Comparison of ENCODE assay signal across 8 mouse cellular contexts in genomic region chr11:101963473-101964291, GRCm38 (mm10). TPM values are rescaled to one million over a fixed set of nuclear protein-coding genes. Genes with fewer than 3 reads are reported as not detected.
DNase-seq lines count a peak whose midpoint lies in the region; ATAC-seq and TF ChIP-seq lines count a peak whose summit lies in the region.

No protein-coding gene starts in this region.

- peak; percentile 53 to 56 for DNase-seq in layer of hippocampus, postnatal 10 days (ENCODE audit: low spot score in 2 of 2)
- DNase-seq in layer of hippocampus, adult 11-12 months (ENCODE audit: low spot score) = no peak
- DNase-seq in forebrain, postnatal 0 days = peak; percentile 62
- no peak for DNase-seq in T-cell, adult 2 months (ENCODE audit: low spot score)
- DNase-seq in frontal cortex, postnatal 25 days (ENCODE audit: low spot score in 2 of 2) = no peak

- no peak for TF ChIP-seq POLR2A in bone marrow macrophage, adult 2 months (IDR thresholded peaks at IDR 0.05; ENCODE audit: borderline replicate concordance, low read depth, low read length)

- H3K4me3 ChIP-seq in bone marrow macrophage, adult 2 months (ENCODE audit: insufficient read depth, low read length) = peak overlapping the region; percentile 54
- H3K4me3 ChIP-seq in forebrain, postnatal 0 days (ENCODE audit: low read depth, low read length) = peak overlapping the region; percentile 52
- H3K4me3 ChIP-seq in limb, embryonic 12.5 days (replicated peaks) = peak overlapping the region; percentile 56
- H3K4me3 ChIP-seq in neural tube, embryonic 12.5 days = peak overlapping the region; percentile 48

- peak overlapping the region; percentile 94 for H3K4me2 ChIP-seq in forebrain, postnatal 0 days (ENCODE audit: low read depth)
- H3K4me2 ChIP-seq in limb, embryonic 12.5 days = peak overlapping the region; percentile 95
- H3K4me2 ChIP-seq in neural tube, embryonic 12.5 days (replicated peaks) = peak overlapping the region; percentile 91

- no peaks in the 10 kb centered on the region for H3K36me3 ChIP-seq in forebrain, postnatal 0 days (ENCODE audit: insufficient read depth)
- no peaks in the 10 kb centered on the region for H3K36me3 ChIP-seq in limb, embryonic 12.5 days
- H3K36me3 ChIP-seq in neural tube, embryonic 12.5 days = no peaks in the 10 kb centered on the region

- H3K27me3 ChIP-seq in forebrain, postnatal 0 days (ENCODE audit: insufficient read depth, low read length) = peaks cover 48% of the 10 kb centered on the region
- H3K27me3 ChIP-seq in limb, embryonic 12.5 days = peaks cover 89% of the 10 kb centered on the region
- peaks cover 75% of the 10 kb centered on the region for H3K27me3 ChIP-seq in neural tube, embryonic 12.5 days (replicated peaks)

- peak; percentile 69 for ATAC-seq in forebrain, postnatal 0 days
- ATAC-seq in limb, embryonic 12.5 days (ENCODE audit: insufficient number of reproducible peaks, insufficient read depth, low FRiP score, low TSS enrichment, low read depth) = no peak
- ATAC-seq in neural tube, embryonic 12.5 days (ENCODE audit: low FRiP score, low read depth) = peak; percentile 30; the same call in 1 of the 2 replicates

- no peaks in the 10 kb centered on the region for H3K9me3 ChIP-seq in forebrain, postnatal 0 days (ENCODE audit: low read length)
- H3K9me3 ChIP-seq in limb, embryonic 12.5 days = no peaks in the 10 kb centered on the region
- H3K9me3 ChIP-seq in neural tube, embryonic 12.5 days = no peaks in the 10 kb centered on the region

- peaks cover 10% of the 10 kb centered on the region for H3K4me1 ChIP-seq in bone marrow macrophage, adult 2 months (ENCODE audit: control insufficient read depth, insufficient read depth, low read length)
- H3K4me1 ChIP-seq in forebrain, postnatal 0 days (ENCODE audit: insufficient read depth) = peaks cover 6% of the 10 kb centered on the region; the same call in 1 of the 2 replicates
- peaks cover 54% of the 10 kb centered on the region for H3K4me1 ChIP-seq in limb, embryonic 12.5 days (replicated peaks)
- peaks cover 49% of the 10 kb centered on the region for H3K4me1 ChIP-seq in neural tube, embryonic 12.5 days

- under 1% methylated on average over 78 of the region's 78 CpGs for WGBS in forebrain, postnatal 0 days
- WGBS in limb, embryonic 12.5 days = under 1% methylated on average over 78 of the region's 78 CpGs
- WGBS in neural tube, embryonic 12.5 days = under 1% methylated on average over 78 of the region's 78 CpGs

- no peak overlapping the region for H3K27ac ChIP-seq in bone marrow macrophage, adult 2 months (ENCODE audit: insufficient read depth, low read depth, low read length)
- no peak overlapping the region for H3K27ac ChIP-seq in forebrain, postnatal 0 days (ENCODE audit: low read depth, low read length)
- H3K27ac ChIP-seq in limb, embryonic 12.5 days = no peak overlapping the region; the same call in 1 of the 2 replicates
- no peak overlapping the region; the same call in 1 of the 2 replicates for H3K27ac ChIP-seq in neural tube, embryonic 12.5 days

- peak overlapping the region; percentile 60 for H3K9ac ChIP-seq in forebrain, postnatal 0 days
- H3K9ac ChIP-seq in limb, embryonic 12.5 days (replicated peaks) = peak overlapping the region; percentile 62
- peak overlapping the region; percentile 69 for H3K9ac ChIP-seq in neural tube, embryonic 12.5 days

- no peak for TF ChIP-seq CTCF in bone marrow macrophage, adult 2 months (IDR thresholded peaks at IDR 0.05; ENCODE audit: low read depth, low read length)
- TF ChIP-seq CTCF in forebrain, postnatal 0 days (IDR thresholded peaks at IDR 0.05; ENCODE audit: low read depth) = peak; percentile 9

RNA-seq across cellular contexts. Expression of gene Sost, which starts 3.1 kb away (rescaled TPM):
- total RNA-seq in layer of hippocampus, postnatal 10 days (2021) = under 1 TPM in 1 of 2 experiments, not detected in 1; 0.23 TPM
- polyA plus RNA-seq in bone marrow macrophage, adult 2 months (2012; ENCODE audit: insufficient read depth, insufficient read length, missing spikeins) = not detected in 2 replicates
- 0.31 TPM in 1 of 2 replicates, not detected in the other for total RNA-seq in forebrain, postnatal 0 days (2014; rRNA removed)
- not detected in 2 replicates for polyA plus RNA-seq in forebrain, postnatal 0 days (2015; fragmentation: Nextera tagmentation; extraction: Ambion mirVana)
- polyA plus RNA-seq in limb, embryonic 12.5 days (2016; fragmentation: Nextera tagmentation; extraction: Ambion mirVana) = 1.1 and 1.2 TPM in 2 replicates
- 0.20 and 0.22 TPM in 2 replicates for polyA plus RNA-seq in neural tube, embryonic 12.5 days (2016; fragmentation: Nextera tagmentation; extraction: Ambion mirVana)

RNA-seq across cellular contexts. Expression of gene Cfap97d1, which starts 20.4 kb away (rescaled TPM):
- not detected for total RNA-seq in layer of hippocampus, postnatal 10 days (2021)
- polyA plus RNA-seq in bone marrow macrophage, adult 2 months (2012; ENCODE audit: insufficient read depth, insufficient read length, missing spikeins) = not detected in 2 replicates
- total RNA-seq in forebrain, postnatal 0 days (2014; rRNA removed) = not detected in 2 replicates
- not detected in 2 replicates for polyA plus RNA-seq in forebrain, postnatal 0 days (2015; fragmentation: Nextera tagmentation; extraction: Ambion mirVana)
- not detected in 2 replicates for polyA plus RNA-seq in limb, embryonic 12.5 days (2016; fragmentation: Nextera tagmentation; extraction: Ambion mirVana)
- polyA plus RNA-seq in neural tube, embryonic 12.5 days (2016; fragmentation: Nextera tagmentation; extraction: Ambion mirVana) = not detected in 2 replicates

RNA-seq across cellular contexts. Expression of gene Dusp3, which starts 23.1 kb away (rescaled TPM):
- total RNA-seq in layer of hippocampus, postnatal 10 days (2021) = 100 to 1,000 TPM; 121 to 127 TPM
- 79.3 and 80.4 TPM in 2 replicates for polyA plus RNA-seq in bone marrow macrophage, adult 2 months (2012; ENCODE audit: insufficient read depth, insufficient read length, missing spikeins)
- total RNA-seq in forebrain, postnatal 0 days (2014; rRNA removed) = 32.8 and 35.5 TPM in 2 replicates
- polyA plus RNA-seq in forebrain, postnatal 0 days (2015; fragmentation: Nextera tagmentation; extraction: Ambion mirVana) = 25.1 and 31.0 TPM in 2 replicates
- polyA plus RNA-seq in limb, embryonic 12.5 days (2016; fragmentation: Nextera tagmentation; extraction: Ambion mirVana) = 11.2 and 11.6 TPM in 2 replicates
- polyA plus RNA-seq in neural tube, embryonic 12.5 days (2016; fragmentation: Nextera tagmentation; extraction: Ambion mirVana) = 13.0 and 15.6 TPM in 2 replicates

Comparison
In these comparisons a context has a peak if more than half of its experiments do, and no peak if none do; other contexts are left out.
1. DNase-seq: peak in layer of hippocampus, postnatal 10 days (2 of 2) and forebrain, postnatal 0 days (single experiment); none in layer of hippocampus, adult 11-12 months (single experiment), T-cell, adult 2 months (single experiment) and frontal cortex, postnatal 25 days (0 of 2).
2. Peak in every context shown above with its lines, with median percentiles within 50 percentile points of each other: H3K4me3 ChIP-seq, H3K4me2 ChIP-seq and H3K9ac ChIP-seq.